ENCODE assay signal across 8 mouse cellular contexts in the genomic region with DNA sequence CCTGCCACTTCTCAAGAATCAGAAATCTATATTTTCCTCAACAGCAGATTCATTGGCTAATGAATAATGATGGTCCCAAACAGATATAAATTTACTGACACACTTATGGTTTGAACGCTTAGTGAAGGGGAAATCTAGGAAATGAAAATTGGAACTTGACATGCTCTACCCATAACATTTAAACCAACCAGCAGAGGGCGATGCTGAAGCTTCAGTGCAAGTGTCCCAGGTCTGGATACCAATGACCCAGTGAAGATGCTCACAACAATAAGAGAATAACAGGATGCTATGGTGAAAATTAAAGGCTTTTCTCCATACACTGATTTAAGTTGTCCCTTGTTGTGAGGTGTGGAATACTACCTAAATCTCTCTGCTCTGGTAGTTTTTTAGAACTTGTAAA.
DNase-seq lines count a peak whose midpoint lies in the region.

No protein-coding gene starts in this region.

- peak; percentile 58 for DNase-seq in embryo, embryonic 10 days (ENCODE audit: low spot score)
- no peak for DNase-seq in embryo, embryonic 9.5 days (ENCODE audit: extremely low spot score)
- DNase-seq in layer of hippocampus, adult 11-12 months (ENCODE audit: low spot score) = peak; percentile 6
- DNase-seq in layer of hippocampus, postnatal 36 days = no peak
- DNase-seq in 416B (ENCODE audit: low read depth) = peak; percentile 51
- DNase-seq in adrenal gland, postnatal 10 days = peak; percentile 21
- DNase-seq in natural killer cell, adult 2 months (ENCODE audit: low spot score in 2 of 2) = no peak
- no peak for DNase-seq in thymus, postnatal 4 days

Comparison
In these comparisons a context has a peak if more than half of its experiments do, and no peak if none do; other contexts are left out.
1. DNase-seq: peak in embryo, embryonic 10 days (single experiment), layer of hippocampus, adult 11-12 months (single experiment), 416B (single experiment) and adrenal gland, postnatal 10 days (single experiment); none in embryo, embryonic 9.5 days (single experiment), layer of hippocampus, postnatal 36 days (0 of 2), natural killer cell, adult 2 months (0 of 2) and thymus, postnatal 4 days (single experiment).